Mouse (Mus musculus) right cerebral cortex, postnatal 36 days (tissue): Measurements from ENCODE around the gene 4430402I18Rik.
A peak's percentile ranks its signal among the peaks of the same experiment; 100 is the strongest.

ENCODE experiments used
- DNase-seq, 2 experiments: peaks; one replicate each; pipeline ENCODE4 v3.0.0; 2022; ENCODE audit warnings: low spot score in 2 of 2, mixed read lengths in 1 of 2

4430402I18Rik gene

GRCm38 (mm10) chr19:28968178-28968577 lies 578 bp upstream of the 4430402I18Rik start:
- DNase-seq = no peak

DNA sequence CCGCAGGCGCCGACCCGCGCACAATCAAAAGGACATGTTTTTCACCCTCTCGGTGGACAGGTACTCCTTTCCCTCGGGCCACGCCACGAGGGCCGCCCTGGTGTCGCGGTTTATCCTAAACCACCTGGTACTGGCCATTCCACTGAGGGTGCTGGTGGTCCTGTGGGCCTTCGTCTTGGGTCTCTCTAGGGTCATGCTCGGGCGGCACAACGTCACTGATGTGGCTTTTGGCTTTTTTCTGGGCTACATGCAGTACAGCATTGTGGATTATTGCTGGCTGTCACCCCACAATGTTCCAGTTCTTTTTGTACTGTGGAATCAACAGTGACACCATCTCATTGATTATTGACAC lies 3.1 kb downstream of the 4430402I18Rik start:
- DNase-seq = no peak

DNA sequence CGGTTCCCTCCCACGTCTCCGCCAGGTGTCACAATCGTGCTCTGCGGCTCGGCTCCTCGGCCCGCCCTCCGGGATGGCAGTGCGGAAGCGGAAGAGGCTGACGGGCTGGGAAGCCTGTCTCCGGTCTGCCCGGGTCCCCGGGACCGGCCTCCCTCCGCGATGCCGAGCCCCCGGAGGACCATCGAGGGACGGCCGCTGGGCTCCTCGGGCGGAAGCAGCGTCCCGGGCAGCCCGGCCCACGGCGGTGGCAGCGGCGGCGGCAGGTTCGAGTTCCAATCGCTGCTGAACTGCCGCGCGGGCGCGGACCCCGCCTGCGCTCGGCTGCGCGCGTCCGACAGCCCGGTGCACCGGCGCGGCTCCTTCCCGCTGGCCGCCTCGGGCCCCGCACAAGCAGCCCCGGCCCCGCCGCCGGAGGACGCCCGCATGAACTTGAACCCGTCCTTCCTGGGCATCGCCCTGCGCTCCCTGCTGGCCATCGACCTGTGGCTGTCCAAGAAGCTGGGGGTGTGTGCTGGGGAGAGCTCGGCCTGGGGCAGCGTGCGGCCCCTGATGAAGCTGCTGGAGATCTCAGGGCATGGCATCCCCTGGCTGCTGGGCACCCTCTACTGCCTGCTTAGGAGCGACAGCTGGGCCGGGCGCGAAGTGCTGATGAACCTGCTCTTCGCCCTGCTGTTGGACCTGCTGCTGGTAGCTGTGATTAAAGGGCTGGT lies 3.6 kb downstream of the 4430402I18Rik start, which contains the start of gene Plpp6:
Plpp6 (plus strand) TSS at position 112 of the 710 bp plus-strand sequence.
- DNase-seq = peak; percentile 73 to 78

- no peak for DNase-seq
Observed at GRCm38 (mm10) chr19:28963513-28963841, 4.1 kb downstream of the 4430402I18Rik start.

GRCm38 (mm10) chr19:28963113-28963512 lies 4.5 kb downstream of the 4430402I18Rik start:
- DNase-seq = peak; percentile 18 to 43

- DNase-seq = no peak
Observed at GRCm38 (mm10) chr19:28951251-28951650, 16.3 kb downstream of the 4430402I18Rik start.

DNA sequence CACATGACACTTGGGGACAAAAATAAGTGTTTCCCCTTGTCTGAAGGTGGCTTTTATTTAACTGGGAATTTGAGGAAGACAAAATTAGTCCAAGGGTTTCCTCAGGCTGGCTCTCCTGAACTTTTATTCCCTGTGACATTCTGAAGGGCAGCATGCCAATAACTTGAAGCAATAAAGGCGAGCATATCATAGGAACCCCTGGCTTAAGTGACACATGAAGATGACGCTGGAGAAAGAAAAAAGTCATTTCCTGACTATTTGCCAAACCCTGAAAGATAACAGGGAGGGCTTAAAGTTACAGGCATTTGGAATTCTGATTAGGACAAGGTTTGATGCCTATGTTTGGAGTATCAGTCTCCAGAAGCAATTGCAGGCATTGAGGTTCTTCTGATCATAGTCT lies 20.3 kb downstream of the 4430402I18Rik start:
- no peak for DNase-seq

- peak in 1 of 2 experiments; percentile 20 for DNase-seq
Observed at GRCm38 (mm10) chr19:28946782-28947181, 20.8 kb downstream of the 4430402I18Rik start.

DNA sequence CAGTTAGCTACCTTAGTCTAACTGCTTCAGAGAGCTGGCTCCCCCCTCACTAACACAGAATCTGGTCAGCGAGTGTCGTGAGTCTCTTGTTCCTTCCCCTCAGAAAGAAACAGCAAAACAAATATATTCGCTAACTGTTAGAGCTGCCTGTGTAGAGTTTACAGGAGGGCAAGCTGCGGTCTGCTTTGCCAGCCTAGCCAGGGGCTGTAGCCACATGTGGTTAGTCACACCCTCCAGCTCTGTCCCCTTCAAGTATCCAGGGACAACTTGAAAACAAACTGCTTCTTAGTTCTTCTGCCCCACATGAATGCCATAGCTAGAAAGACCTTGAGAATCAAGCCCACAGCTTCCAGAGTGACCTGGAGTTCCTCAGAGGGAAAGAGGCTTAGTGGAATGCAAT lies 26.3 kb downstream of the 4430402I18Rik start:
- DNase-seq = no peak

GRCm38 (mm10) chr19:28940135-28940874 lies 27.3 kb downstream of the 4430402I18Rik start:
- DNase-seq = no peak

- DNase-seq = no peak
Observed at GRCm38 (mm10) chr19:28934897-28935296, 32.7 kb downstream of the 4430402I18Rik start.

GRCm38 (mm10) chr19:28929034-28929433 lies 38.6 kb downstream of the 4430402I18Rik start:
- no peak for DNase-seq

DNA sequence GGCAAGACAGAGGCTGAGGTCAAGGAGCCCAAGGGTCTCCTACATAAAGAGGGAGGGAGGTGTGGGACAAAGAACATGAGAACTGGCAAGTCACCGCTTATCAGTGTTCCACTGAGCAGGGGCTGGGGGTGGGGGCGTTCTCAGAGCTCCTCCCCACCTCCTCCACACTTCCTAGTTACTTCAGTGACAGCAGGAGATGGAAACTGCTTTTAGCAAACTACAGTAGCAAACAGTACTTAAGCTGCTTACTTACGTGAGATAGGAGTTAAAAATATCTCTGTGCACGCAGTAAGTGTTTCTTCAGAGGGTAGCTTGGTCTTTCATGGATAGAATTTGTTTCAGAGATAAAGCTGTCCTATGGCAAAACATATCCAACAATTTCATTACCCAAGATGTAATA lies 40.2 kb downstream of the 4430402I18Rik start:
- DNase-seq = peak in 1 of 2 experiments; percentile 26

DNA sequence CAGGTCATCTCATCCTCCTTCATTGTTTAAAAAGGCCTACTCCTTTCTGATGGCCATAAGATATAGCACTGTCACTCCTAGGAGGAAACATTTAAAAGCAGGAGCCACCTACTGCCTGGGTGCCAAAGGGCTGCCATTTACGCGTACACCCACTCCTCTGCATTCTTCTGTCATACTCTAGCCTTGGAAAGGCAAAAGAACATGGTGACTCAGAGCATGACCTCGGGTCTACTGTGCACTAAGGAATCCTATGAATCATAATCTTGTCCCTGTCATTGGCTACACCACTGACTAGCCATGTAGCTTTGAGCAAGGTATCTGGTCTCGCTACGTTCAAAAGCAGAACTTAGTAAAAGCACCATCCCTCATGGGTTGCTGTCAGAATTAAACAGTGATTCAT lies 41.2 kb downstream of the 4430402I18Rik start:
- no peak for DNase-seq

DNA sequence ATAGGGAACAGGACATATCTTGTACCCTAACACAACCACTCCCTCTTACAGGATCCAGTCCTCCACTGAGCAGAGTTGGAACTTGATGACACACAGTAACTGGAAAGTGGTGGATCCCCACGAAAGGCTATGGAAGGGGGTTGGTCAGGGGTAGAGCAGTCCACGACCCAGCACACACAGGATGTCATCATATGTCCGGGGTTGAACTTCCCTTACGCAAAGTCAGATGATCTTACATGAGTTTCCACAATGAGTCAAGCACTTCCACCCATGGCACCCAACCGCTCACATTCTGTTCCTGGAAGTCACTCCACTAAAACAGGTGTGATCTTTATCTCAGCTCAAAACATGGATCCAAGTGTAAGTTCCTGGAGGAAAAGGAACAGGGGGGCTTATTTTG lies 49.8 kb downstream of the 4430402I18Rik start:
- DNase-seq = no peak

DNA sequence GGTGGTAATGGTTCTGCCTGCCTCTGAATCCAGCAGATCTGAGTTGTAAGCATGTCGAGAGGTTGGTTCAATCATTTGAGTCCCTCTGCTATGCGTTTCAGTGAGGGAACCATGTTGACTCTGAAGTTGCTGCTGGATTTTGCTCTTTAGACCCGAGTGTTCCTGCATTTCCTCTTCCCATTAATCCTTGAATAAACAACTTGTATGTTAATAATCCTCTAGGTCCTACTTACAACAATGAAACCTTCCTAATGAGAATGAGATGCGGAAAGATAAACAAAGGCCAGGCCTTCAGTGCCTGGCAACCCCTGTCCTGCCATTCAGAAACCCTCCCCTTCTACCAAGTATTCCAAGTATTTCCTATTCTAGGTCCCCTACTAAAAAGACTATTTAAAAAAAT lies 51.1 kb downstream of the 4430402I18Rik start:
- DNase-seq = no peak

GRCm38 (mm10) chr19:28915602-28916250 lies 51.9 kb downstream of the 4430402I18Rik start:
- no peak for DNase-seq

DNA sequence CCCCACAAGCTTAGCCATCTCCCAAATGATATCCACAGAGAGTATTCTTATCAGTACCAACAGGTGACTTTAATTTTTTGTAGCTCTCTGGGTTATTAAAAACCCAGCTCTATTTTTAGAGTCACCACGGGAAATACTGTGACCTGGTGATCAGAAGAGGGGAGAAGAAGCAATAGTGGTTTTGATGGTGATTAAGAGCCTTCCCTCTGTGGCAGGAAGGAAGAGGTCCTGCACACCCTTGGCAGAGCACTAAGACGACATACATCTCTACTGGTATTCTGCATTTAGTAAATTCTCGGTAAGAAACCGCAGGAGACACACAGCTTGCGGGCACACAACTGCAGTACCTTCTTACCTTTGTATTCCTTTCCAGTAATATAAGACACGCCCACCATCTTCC lies 53.0 kb downstream of the 4430402I18Rik start:
- no peak for DNase-seq

DNA sequence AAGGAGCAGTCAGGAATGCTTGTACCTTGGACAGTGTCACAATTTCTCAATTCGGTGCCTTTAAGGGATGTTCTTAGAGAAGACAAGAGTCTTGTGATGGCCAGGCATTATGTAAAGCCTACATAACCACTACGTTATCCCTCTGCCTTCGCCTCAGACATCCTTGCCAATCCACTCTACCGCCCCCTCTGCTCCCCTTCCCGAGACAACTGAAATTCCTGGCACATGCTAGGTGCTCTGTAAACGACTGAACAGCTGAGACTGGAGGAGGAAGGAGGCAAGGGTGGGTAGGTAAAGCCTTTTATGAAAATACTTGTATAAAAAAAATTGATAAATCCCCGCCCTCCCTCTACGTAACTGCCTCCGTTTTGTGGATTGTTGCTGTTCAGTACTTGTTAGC lies 58.9 kb downstream of the 4430402I18Rik start:
- peak; percentile 41 to 61 for DNase-seq

GRCm38 (mm10) chr19:28908186-28908585 lies 59.4 kb downstream of the 4430402I18Rik start:
- DNase-seq = no peak

GRCm38 (mm10) chr19:28903536-28904119 lies 64.0 kb downstream of the 4430402I18Rik start:
- DNase-seq = no peak

- DNase-seq = peak; percentile 64 to 80
Observed at GRCm38 (mm10) chr19:28902806-28903205, 64.8 kb downstream of the 4430402I18Rik start.
